Mouse (Mus musculus) limb, embryonic 10.5 days (tissue): Measurements from ENCODE around the gene Nemp1. TPM values are rescaled to one million over a fixed set of nuclear protein-coding genes. Genes with fewer than 3 reads are reported as not detected.
A peak's percentile ranks its signal among the peaks of the same experiment; 100 is the strongest.

Source experiments
- DNase-seq: peaks from one replicate; pipeline ENCODE4 v3.0.0-alpha.2; 2017; ENCODE audit warnings: low spot score
- H3K27ac ChIP-seq: fragments of 300-500 bp; sonication (generic); 2 replicates; pipeline ENCODE4 v1.5.1; 2016; ENCODE audit warnings: mild to moderate bottlenecking
- H3K27me3 ChIP-seq: fragments of 300-500 bp; sonication (generic); 2 replicates; pipeline ENCODE4 v1.6.1; 2016; ENCODE audit warnings: low read depth, mild to moderate bottlenecking; ENCODE audit not compliant: poor library complexity, severe bottlenecking
- H3K36me3 ChIP-seq: fragments of 300-500 bp; sonication (generic); 2 replicates; pipeline ENCODE4 v1.6.1; 2016; ENCODE audit warnings: mild to moderate bottlenecking, moderate library complexity
- H3K4me1 ChIP-seq: fragments of 300-500 bp; sonication (generic); 2 replicates; pipeline ENCODE4 v1.6.1; 2016
- H3K4me3 ChIP-seq: fragments of 300-500 bp; sonication (generic); 2 replicates; pipeline ENCODE4 v1.5.1; 2016; ENCODE audit warnings: mild to moderate bottlenecking, moderate library complexity
- H3K9me3 ChIP-seq: fragments of 300-500 bp; sonication (generic); replicated peaks from 2 replicates; pipeline ENCODE4 v1.6.1; 2016; ENCODE audit warnings: mild to moderate bottlenecking
- WGBS: fragments of 180-500 bp; shearing (Covaris S2); methylation state at CpG from one replicate; pipeline ENCODE4 v1.1.7; 2016; 5-methylcytosine and 5-hydroxymethylcytosine counted together
- polyA plus RNA-seq: library from polyadenylated mRNA; unstranded; fragments of >200 nt; fragmentation: Nextera tagmentation; extraction: Ambion mirVana; gene quantifications from 2 replicates; pipeline ENCODE4 v1.2.1, GENCODE M21; 2016

Nemp1 gene
- polyA plus RNA-seq, 1 experiment from 2014 or later = 12.3 TPM

- H3K36me3 ChIP-seq = peaks cover 85% of the 10 kb centered on the region
- no peak for DNase-seq
- H3K9me3 ChIP-seq = no peaks in the 10 kb centered on the region
- no peak overlapping the region for H3K4me3 ChIP-seq
- WGBS = 93% methylated on average over 7 of the region's 7 CpGs
- H3K4me1 ChIP-seq = no peaks in the 10 kb centered on the region
- no peaks in the 10 kb centered on the region for H3K27me3 ChIP-seq
- H3K27ac ChIP-seq = no peak overlapping the region
Observed at GRCm38 (mm10) chr10:127695775-127696174, 29.1 kb downstream of the Nemp1 start.

- Histone ChIP-seq H3K27me3 (no peaks in the 10 kb centered on the region), H3K36me3 (peaks cover 59% of the 10 kb centered on the region)
Observed at GRCm38 (mm10) chr10:127698966-127699365, 32.3 kb downstream of the Nemp1 start.

GRCm38 (mm10) chr10:127703299-127703698 is 36.6 kb downstream of the Nemp1 start:
- WGBS = 36% methylated on average over 4 of the region's 4 CpGs
- H3K4me1 ChIP-seq = no peaks in the 10 kb centered on the region

More at GRCm38 (mm10) chr10:127698966-127699365, 32.3 kb downstream of the Nemp1 start:
- no peak overlapping the region for H3K27ac ChIP-seq
- no peaks in the 10 kb centered on the region for H3K9me3 ChIP-seq
- no peaks in the 10 kb centered on the region for H3K4me1 ChIP-seq
- 93% methylated on average over 7 of the region's 7 CpGs for WGBS
- DNase-seq = no peak
- H3K4me3 ChIP-seq = no peak overlapping the region

GRCm38 (mm10) chr10:127704293-127704692 is 37.6 kb downstream of the Nemp1 start:
- Histone ChIP-seq H3K36me3 (peaks cover 10% of the 10 kb centered on the region), H3K4me1 (no peaks in the 10 kb centered on the region), H3K27ac (no peak overlapping the region), H3K9me3 (no peaks in the 10 kb centered on the region), H3K4me3 (no peak overlapping the region), H3K27me3 (no peaks in the 10 kb centered on the region)
- DNase-seq = no peak
- 83% methylated on average over 2 of the region's 2 CpGs for WGBS

More at GRCm38 (mm10) chr10:127703299-127703698, 36.6 kb downstream of the Nemp1 start:
- no peak for DNase-seq
- Histone ChIP-seq H3K4me3 (no peak overlapping the region), H3K9me3 (no peaks in the 10 kb centered on the region), H3K27me3 (no peaks in the 10 kb centered on the region), H3K36me3 (peaks cover 20% of the 10 kb centered on the region), H3K27ac (no peak overlapping the region)

DNA sequence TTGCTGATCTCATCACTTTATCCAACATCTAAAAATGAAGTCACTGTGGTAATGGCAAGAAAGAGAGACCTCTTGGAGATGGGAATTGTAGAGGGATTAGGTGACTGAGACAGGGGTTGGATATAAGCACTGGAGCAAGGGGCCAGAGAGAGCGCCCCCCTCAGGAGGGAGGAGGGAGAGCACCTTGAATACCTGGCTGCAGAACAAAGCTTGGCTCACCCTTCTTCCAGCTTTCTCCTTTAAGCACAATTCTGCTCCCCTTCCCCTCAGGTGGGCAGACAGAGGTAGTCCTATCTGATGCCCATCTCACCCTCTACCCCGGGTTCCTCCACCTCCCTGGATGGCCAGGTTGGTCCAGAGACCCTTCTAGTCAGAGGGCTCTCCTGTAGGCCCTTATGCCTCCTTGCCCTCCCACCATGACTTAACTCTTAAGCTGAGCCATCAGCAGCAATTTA is 38.1 kb downstream of the Nemp1 start, which contains the start of gene Myo1a:
TSS of gene Myo1a (plus strand) at position 405 of the 455 bp plus-strand sequence.
- Histone ChIP-seq H3K27me3 (no peaks in the 10 kb centered on the region), H3K4me1 (no peaks in the 10 kb centered on the region), H3K36me3 (peaks cover 5% of the 10 kb centered on the region; the same call in 1 of the 2 replicates), H3K4me3 (no peak within 1 kb of the TSS), H3K27ac (no peak within 1 kb of the TSS), H3K9me3 (no peaks in the 10 kb centered on the region)
- no peak for DNase-seq
- 70% methylated on average over 2 of the region's 2 CpGs for WGBS

DNA sequence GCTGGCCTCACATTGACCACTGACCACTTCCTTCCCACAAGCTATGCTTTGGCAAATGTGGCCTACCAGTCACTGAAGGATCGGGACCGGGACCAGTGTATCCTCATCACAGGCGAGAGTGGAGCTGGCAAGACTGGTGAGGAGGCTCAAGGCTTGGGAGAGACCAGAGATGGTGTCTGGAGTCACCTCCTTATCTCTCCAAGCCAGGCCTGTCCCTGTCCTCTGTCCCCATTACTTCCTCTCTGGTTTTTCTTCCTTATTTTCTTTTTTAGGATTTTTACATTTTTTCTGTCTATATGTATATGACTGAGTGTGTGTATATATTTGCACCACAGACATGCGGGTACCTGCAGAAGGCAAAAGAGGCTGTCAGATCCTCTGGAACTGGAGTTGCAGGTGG is 39.1 kb downstream of the Nemp1 start:
- 87% methylated on average over 4 of the region's 4 CpGs for WGBS
- Histone ChIP-seq H3K9me3 (no peaks in the 10 kb centered on the region), H3K4me3 (no peak overlapping the region), H3K4me1 (no peaks in the 10 kb centered on the region), H3K36me3 (no peaks in the 10 kb centered on the region), H3K27me3 (no peaks in the 10 kb centered on the region), H3K27ac (no peak overlapping the region)
- DNase-seq = no peak

- no peak for DNase-seq
- WGBS = 88% methylated on average over 7 of the region's 7 CpGs
- Histone ChIP-seq H3K27ac (no peak overlapping the region), H3K9me3 (no peaks in the 10 kb centered on the region), H3K27me3 (no peaks in the 10 kb centered on the region), H3K36me3 (no peaks in the 10 kb centered on the region), H3K4me1 (peaks cover 5% of the 10 kb centered on the region), H3K4me3 (no peak overlapping the region)
Observed at GRCm38 (mm10) chr10:127707721-127708120, 41.0 kb downstream of the Nemp1 start.

DNA sequence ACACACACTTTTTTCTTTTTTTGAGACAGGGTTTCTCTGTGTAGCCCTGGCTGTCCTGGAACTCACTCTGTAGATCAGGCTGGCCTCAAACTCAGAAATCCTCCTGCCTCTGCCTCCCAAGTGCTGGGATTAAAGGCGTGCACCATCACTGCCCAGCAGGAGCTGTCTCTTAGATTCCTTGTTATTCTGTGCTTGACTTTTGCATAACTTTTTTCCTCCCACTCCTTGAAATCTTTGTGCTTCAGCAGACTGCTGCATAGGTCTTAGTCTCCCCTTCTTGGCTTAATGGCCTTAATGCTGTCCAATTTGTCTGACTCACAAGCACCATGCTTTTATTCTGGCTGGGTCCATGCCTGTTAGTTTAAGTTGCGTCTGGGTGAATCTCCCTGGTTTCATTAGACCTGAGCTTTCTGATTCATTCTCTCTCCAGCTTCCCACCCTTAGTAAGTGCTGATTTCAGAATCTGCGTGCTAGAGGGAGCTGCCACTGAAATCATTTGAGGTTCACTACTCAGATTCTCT is 42.2 kb downstream of the Nemp1 start:
- H3K4me1 ChIP-seq = peaks cover 11% of the 10 kb centered on the region
- H3K4me3 ChIP-seq = no peak overlapping the region
- WGBS = 82% methylated on average over 3 of the region's 3 CpGs
- H3K36me3 ChIP-seq = no peaks in the 10 kb centered on the region
- DNase-seq = no peak
- H3K9me3 ChIP-seq = no peaks in the 10 kb centered on the region
- no peak overlapping the region for H3K27ac ChIP-seq
- no peaks in the 10 kb centered on the region for H3K27me3 ChIP-seq

- H3K4me3 ChIP-seq = no peak overlapping the region
- no peaks in the 10 kb centered on the region for H3K27me3 ChIP-seq
- H3K36me3 ChIP-seq = no peaks in the 10 kb centered on the region
- H3K9me3 ChIP-seq = no peaks in the 10 kb centered on the region
- WGBS = 81% methylated on average over 13 of the region's 13 CpGs
- H3K4me1 ChIP-seq = peaks cover 11% of the 10 kb centered on the region
- no peak for DNase-seq
- H3K27ac ChIP-seq = no peak overlapping the region
Observed at GRCm38 (mm10) chr10:127710331-127710730, 43.6 kb downstream of the Nemp1 start.

DNA sequence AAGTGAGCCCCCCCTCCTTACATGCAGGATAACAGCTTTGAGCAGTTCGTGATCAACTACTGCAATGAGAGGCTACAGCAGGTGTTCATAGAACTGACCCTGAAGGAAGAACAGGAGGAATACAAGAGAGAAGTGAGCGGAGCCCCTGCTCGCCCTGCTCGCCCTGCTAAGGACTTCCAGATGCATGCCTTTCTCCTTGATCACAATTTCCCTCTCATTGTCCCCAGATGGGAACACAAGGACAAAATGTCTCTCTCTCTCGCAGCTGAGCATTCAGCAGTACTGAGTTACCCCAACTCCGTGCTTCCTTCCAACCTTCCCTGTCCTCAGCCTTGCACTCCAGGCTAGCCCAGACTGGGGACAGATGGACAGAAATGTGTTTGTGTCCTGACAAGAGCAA is 46.0 kb downstream of the Nemp1 start:
- H3K27me3 ChIP-seq = no peaks in the 10 kb centered on the region

GRCm38 (mm10) chr10:127721671-127722418 is 55.1 kb downstream of the Nemp1 start:
- Histone ChIP-seq H3K27ac (peak overlapping the region; percentile 62), H3K36me3 (no peaks in the 10 kb centered on the region), H3K27me3 (peaks cover 45% of the 10 kb centered on the region), H3K4me1 (peaks cover 37% of the 10 kb centered on the region), H3K9me3 (no peaks in the 10 kb centered on the region), H3K4me3 (peak overlapping the region; percentile 32)
- peak; percentile 37 for DNase-seq
- WGBS = 10% methylated on average over 20 of the region's 20 CpGs

More for the DNA sequence above, 46.0 kb downstream of the Nemp1 start:
- H3K9me3 ChIP-seq = no peaks in the 10 kb centered on the region
- no peak overlapping the region for H3K4me3 ChIP-seq
- 68% methylated on average over 6 of the region's 6 CpGs for WGBS
- no peaks in the 10 kb centered on the region for H3K36me3 ChIP-seq
- no peak for DNase-seq
- peaks cover 14% of the 10 kb centered on the region for H3K4me1 ChIP-seq
- no peak overlapping the region for H3K27ac ChIP-seq

- no peak within 1 kb of the TSS for H3K4me3 ChIP-seq
- no peak within 1 kb of the TSS for H3K27ac ChIP-seq
- peaks cover 61% of the 10 kb centered on the region for H3K27me3 ChIP-seq
- H3K4me1 ChIP-seq = peaks cover 27% of the 10 kb centered on the region
- no peaks in the 10 kb centered on the region for H3K36me3 ChIP-seq
- H3K9me3 ChIP-seq = no peaks in the 10 kb centered on the region
- 86% methylated on average over 3 of the region's 3 CpGs for WGBS
- DNase-seq = no peak
Observed at GRCm38 (mm10) chr10:127724178-127724577, 57.5 kb downstream of the Nemp1 start, which contains the start of gene Tac2. Gene Tac2, plus strand, starts transcription at chr10:127724478.

DNA sequence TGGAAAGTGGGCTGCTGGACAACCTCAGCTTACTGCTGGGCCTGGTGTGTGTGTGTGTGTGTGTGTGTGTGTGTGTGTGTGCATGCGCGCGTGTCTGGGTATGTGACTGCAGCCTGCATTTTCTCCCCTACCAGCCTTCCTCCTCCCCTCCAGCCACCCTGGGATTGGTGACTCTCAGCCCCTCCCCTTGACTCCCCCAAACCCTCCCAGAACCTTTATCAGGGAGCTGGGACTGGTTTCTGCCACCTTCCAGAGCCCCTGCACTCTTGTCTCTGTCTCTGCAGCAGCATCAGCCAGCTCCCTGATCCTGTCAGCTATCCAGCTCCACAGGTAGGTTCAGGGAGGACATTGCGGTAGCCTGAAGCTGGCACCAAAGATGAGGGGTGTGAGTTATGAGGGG is 58.4 kb downstream of the Nemp1 start:
- DNase-seq = no peak
- H3K4me3 ChIP-seq = no peak overlapping the region
- 94% methylated on average over 4 of the region's 4 CpGs for WGBS
- peaks cover 59% of the 10 kb centered on the region for H3K27me3 ChIP-seq
- no peaks in the 10 kb centered on the region for H3K9me3 ChIP-seq
- no peak overlapping the region for H3K27ac ChIP-seq
- peaks cover 27% of the 10 kb centered on the region for H3K4me1 ChIP-seq
- no peaks in the 10 kb centered on the region for H3K36me3 ChIP-seq
